Mouse (Mus musculus) CH12.LX (cell line): ENCODE results near the gene Wdr5. TPM values are rescaled to one million over a fixed set of nuclear protein-coding genes. Genes with fewer than 3 reads are reported as not detected.

Source experiments
- DNase-seq: peaks from one replicate; pipeline ENCODE4 v3.0.0-alpha.2; 2013; ENCODE audit errors: extremely low read depth
- H3K27ac ChIP-seq: 2 replicates; pipeline ENCODE4 v1.5.1; 2012; ENCODE audit warnings: low read depth, mild to moderate bottlenecking, control low read depth, moderate library complexity; ENCODE audit not compliant: insufficient read depth
- H3K27me3 ChIP-seq: replicated peaks from 2 replicates; pipeline ENCODE3; 2012; ENCODE audit warnings: inconsistent platforms
- H3K36me3 ChIP-seq, 2 experiments: replicated peaks in 1 of 2; 2 replicates each; pipeline versions ENCODE3 to v1.6.1; 2012; ENCODE audit warnings: inconsistent platforms in 1 of 2, low read length in 1 of 2, mild to moderate bottlenecking in 1 of 2, mixed read lengths in 1 of 2, moderate library complexity in 1 of 2; ENCODE audit not compliant: control insufficient read depth in 1 of 2, insufficient read depth in 1 of 2
- H3K4me1 ChIP-seq, 2 experiments: 2 replicates each; pipeline ENCODE4 v1.6.1; 2012; ENCODE audit warnings: inconsistent platforms in 1 of 2, moderate library complexity in 1 of 2; ENCODE audit not compliant: insufficient read depth in 2 of 2, control insufficient read depth in 1 of 2
- H3K4me2 ChIP-seq: 2 replicates; pipeline ENCODE4 v1.6.1; 2012; ENCODE audit warnings: low read depth, mild to moderate bottlenecking, control low read depth; ENCODE audit not compliant: poor library complexity, insufficient read depth, severe bottlenecking
- H3K4me3 ChIP-seq, 3 experiments: fragments of 150-350 bp in 1 of 3; sonication (generic) in 1 of 3; replicated peaks in 1 of 3; 2 replicates each; pipeline versions ENCODE3 to v1.5.1; 2011 to 2012; ENCODE audit warnings: low read depth in 2 of 3, low read length in 2 of 3, mild to moderate bottlenecking in 2 of 3, moderate library complexity in 2 of 3, control low read depth in 1 of 3, improper control_type of control experiment in 1 of 3, inconsistent platforms in 1 of 3, mixed read lengths in 1 of 3; ENCODE audit not compliant: poor library complexity in 1 of 3
- H3K79me2 ChIP-seq: replicated peaks from 2 replicates; pipeline ENCODE4 v1.6.1; 2012; ENCODE audit warnings: mild to moderate bottlenecking, moderate library complexity; ENCODE audit not compliant: control insufficient read depth, poor library complexity, insufficient read depth, severe bottlenecking; ENCODE audit errors: extremely low read depth
- H3K9ac ChIP-seq: 2 replicates; pipeline ENCODE4 v1.6.1; 2012; ENCODE audit warnings: low read depth, mild to moderate bottlenecking, control low read depth, moderate library complexity; ENCODE audit not compliant: insufficient read depth
- H3K9me3 ChIP-seq: replicated peaks from 2 replicates; pipeline ENCODE3; 2012; ENCODE audit warnings: low read length, inconsistent platforms, mixed read lengths
- CHD1 ChIP-seq: IDR thresholded peaks from 2 replicates; pipeline ENCODE4 v1.6.1; 2012; ENCODE audit warnings: low read depth, low read length, improper control_type of control experiment, inconsistent platforms
- E2F4 ChIP-seq: IDR thresholded peaks from 2 replicates; pipeline ENCODE4 v1.6.1; 2011; ENCODE audit warnings: low read depth, low read length, improper control_type of control experiment; ENCODE audit not compliant: insufficient replicate concordance
- EP300 ChIP-seq: IDR thresholded peaks from 2 replicates; pipeline ENCODE4 v1.6.1; 2011; ENCODE audit warnings: low read length, improper control_type of control experiment
- GABPA ChIP-seq: IDR thresholded peaks from 2 replicates; pipeline ENCODE4 v1.6.1; 2012; ENCODE audit warnings: low read depth, low read length, improper control_type of control experiment, inconsistent platforms; ENCODE audit not compliant: insufficient replicate concordance
- IRF4 ChIP-seq: IDR thresholded peaks from 2 replicates; pipeline ENCODE4 v1.6.1; 2014; ENCODE audit warnings: low read depth, mild to moderate bottlenecking, inconsistent platforms, low read length, improper control_type of control experiment
- JUN ChIP-seq: IDR thresholded peaks from 2 replicates; pipeline ENCODE4 v1.6.1; 2011; ENCODE audit warnings: low read depth, mild to moderate bottlenecking, low read length, improper control_type of control experiment, moderate library complexity; ENCODE audit not compliant: insufficient read depth
- JUND ChIP-seq: conservative IDR thresholded peaks from 2 replicates; pipeline ENCODE4 v1.6.1; 2011; ENCODE audit warnings: low read depth, low read length, improper control_type of control experiment
- MAFK ChIP-seq: IDR thresholded peaks from 2 replicates; pipeline ENCODE4 v1.6.1; 2011; ENCODE audit warnings: low read length, improper control_type of control experiment; ENCODE audit not compliant: insufficient replicate concordance
- MAX ChIP-seq: IDR thresholded peaks from 2 replicates; pipeline ENCODE4 v1.6.1; 2011; ENCODE audit warnings: low read length, improper control_type of control experiment
- MEF2A ChIP-seq: IDR thresholded peaks from 2 replicates; pipeline ENCODE4 v1.6.1; 2014; ENCODE audit warnings: low read depth, mild to moderate bottlenecking, inconsistent platforms, low read length, improper control_type of control experiment, borderline replicate concordance
- MXI1 ChIP-seq: IDR thresholded peaks from 2 replicates; pipeline ENCODE4 v1.6.1; 2011; ENCODE audit warnings: mild to moderate bottlenecking, low read depth, low read length, improper control_type of control experiment
- NELFE ChIP-seq: IDR thresholded peaks from 2 replicates; pipeline ENCODE4 v1.6.1; 2011; ENCODE audit warnings: low read depth, low read length, improper control_type of control experiment
- NRF1 ChIP-seq: IDR thresholded peaks from 2 replicates; pipeline ENCODE4 v1.6.1; 2014; ENCODE audit warnings: low read depth, mild to moderate bottlenecking, inconsistent platforms, low read length, improper control_type of control experiment, moderate library complexity
- PAX5 ChIP-seq: IDR thresholded peaks from 2 replicates; pipeline ENCODE4 v1.6.1; 2012; ENCODE audit warnings: low read length, inconsistent platforms, mixed read lengths
- POLR2A ChIP-seq: IDR thresholded peaks from 2 replicates; pipeline ENCODE4 v1.6.1; 2011; ENCODE audit warnings: low read depth, mild to moderate bottlenecking, improper control_type of control experiment, low read length
- RAD21 ChIP-seq: IDR thresholded peaks from 2 replicates; pipeline ENCODE4 v1.6.1; 2011; ENCODE audit warnings: low read depth, mild to moderate bottlenecking, low read length, improper control_type of control experiment, moderate library complexity
- SMC3 ChIP-seq: IDR thresholded peaks from 2 replicates; pipeline ENCODE4 v1.6.1; 2011; ENCODE audit warnings: low read depth, low read length, improper control_type of control experiment
- TCF12 ChIP-seq: IDR thresholded peaks from 2 replicates; pipeline ENCODE4 v1.6.1; 2014; ENCODE audit warnings: low read depth, mild to moderate bottlenecking, inconsistent platforms, low read length, improper control_type of control experiment
- UBTF ChIP-seq: IDR thresholded peaks from 2 replicates; pipeline ENCODE4 v1.6.1; 2012; ENCODE audit warnings: low read depth, mild to moderate bottlenecking, inconsistent platforms, low read length, improper control_type of control experiment, moderate library complexity
- USF1 ChIP-seq: IDR thresholded peaks from 2 replicates; pipeline ENCODE4 v1.6.1; 2014; ENCODE audit warnings: low read depth, mild to moderate bottlenecking, inconsistent platforms, low read length, improper control_type of control experiment
- ZC3H11A ChIP-seq: IDR thresholded peaks from 2 replicates; pipeline ENCODE4 v1.6.1; 2012; ENCODE audit warnings: low read depth, mild to moderate bottlenecking, inconsistent platforms, low read length, improper control_type of control experiment
- ZKSCAN1 ChIP-seq: IDR thresholded peaks from 2 replicates; pipeline ENCODE4 v1.6.1; 2012; ENCODE audit warnings: low read depth, inconsistent platforms, low read length, improper control_type of control experiment, borderline replicate concordance
- ZMIZ1 ChIP-seq: IDR thresholded peaks from 2 replicates; pipeline ENCODE4 v1.6.1; 2012; ENCODE audit warnings: low read depth, mild to moderate bottlenecking, inconsistent platforms, low read length, improper control_type of control experiment
- ZNF384 ChIP-seq: IDR thresholded peaks from 2 replicates; pipeline ENCODE4 v1.6.1; 2012; ENCODE audit warnings: low read depth, low read length, improper control_type of control experiment, inconsistent platforms
- dilution Hi-C: fragments of 300-500 bp; cut with MboI; formaldehyde crosslinking; loops from 2 replicates; pipeline ENCODE4 v1.14.3; 2020; ENCODE audit warnings: low sequenced_read_pairs; ENCODE audit not compliant: extremely low pct_unique_long_range_greater_than_20kb, extremely low pct_ligation_motif_present
- in situ Hi-C: fragments of 300-500 bp; cut with MboI; formaldehyde crosslinking; loops from 3 replicates; pipeline ENCODE4 v1.14.3; 2019; ENCODE audit warnings: low sequenced_read_pairs, low pct_ligation_motif_present, low pct_unique_long_range_greater_than_20kb, mixed read lengths
- polyA plus RNA-seq: library from polyadenylated mRNA; unstranded; fragments of >175 nt; gene quantifications from 2 replicates; pipeline ENCODE4 v1.2.1, GENCODE M21; 2012; ENCODE audit warnings: low read depth; ENCODE audit not compliant: insufficient read length
- total RNA-seq, 2 experiments: library from RNA; depleted of rRNA; stranded (reverse); fragments of 300-350 nt in 1 of 2; fragments of >200 nt in 1 of 2; gene quantifications; 2 replicates each; pipeline ENCODE4 v1.2.3; 2012 to 2014

Wdr5 gene
- total and polyA plus RNA-seq, 3 experiments = 33.9 to 56.0 (median 54.8) TPM

GRCm38 (mm10) chr2:27513861-27514260 is 1.1 kb upstream of the Wdr5 start:
- peak overlapping the region in 1 of 3 experiments; percentile 95 for H3K4me3 ChIP-seq
- dilution Hi-C loops = no loop called here
- H3K36me3 ChIP-seq = peaks cover 4 to 16% of the 10 kb centered on the region in 2 experiments
- peaks cover 27% of the 10 kb centered on the region for H3K79me2 ChIP-seq
- DNase-seq = no peak
- in situ Hi-C loops = no loop called here
- H3K4me2 ChIP-seq = peak overlapping the region; percentile 53; the same call in 1 of the 2 replicates
- no peak overlapping the region for H3K27ac ChIP-seq
- peaks cover 4% of the 10 kb centered on the region for H3K9me3 ChIP-seq
- no peaks in the 10 kb centered on the region for H3K27me3 ChIP-seq
- H3K4me1 ChIP-seq = peaks cover 16 to 25% of the 10 kb centered on the region in 2 experiments
- TF ChIP-seq RAD21 (no peak), ZMIZ1 (no peak), ZC3H11A (no peak), NRF1 (no peak), UBTF (no peak), IRF4 (no peak), CHD1 (no peak), MXI1 (no peak), JUN (no peak), E2F4 (no peak), PAX5 (no peak), NELFE (no peak), USF1 (no peak), MEF2A (no peak), ZKSCAN1 (no peak)
- H3K9ac ChIP-seq = no peak overlapping the region

GRCm38 (mm10) chr2:27515341-27516166 is 597 bp downstream of the Wdr5 start:
- H3K9ac ChIP-seq = peak overlapping the region; percentile 57

More at GRCm38 (mm10) chr2:27515341-27516166, 597 bp downstream of the Wdr5 start:
- Histone ChIP-seq H3K4me2 (peak overlapping the region; percentile 72), H3K4me3 (peak overlapping the region; percentile 76 to 95 (median 86)), H3K79me2 (peaks cover 27% of the 10 kb centered on the region), H3K36me3 (peaks cover 20 to 33% of the 10 kb centered on the region in 2 experiments), H3K9me3 (peaks cover 4% of the 10 kb centered on the region), H3K4me1 (peaks cover 16 to 25% of the 10 kb centered on the region in 2 experiments), H3K27me3 (no peaks in the 10 kb centered on the region), H3K27ac (no peak overlapping the region)
- peak; percentile 12 for DNase-seq
- dilution Hi-C loops (no loop called here), in situ Hi-C loops (no loop called here)
- no peak for TF ChIP-seq MAX
- TF ChIP-seq NRF1 = no peak
- no peak for TF ChIP-seq GABPA
- no peak for TF ChIP-seq MAFK
- no peak for TF ChIP-seq TCF12
- no peak for TF ChIP-seq JUND
- no peak for TF ChIP-seq ZNF384
- TF ChIP-seq POLR2A = no peak
- TF ChIP-seq SMC3 = no peak
- no peak for TF ChIP-seq EP300
- no peak for TF ChIP-seq IRF4
